Mouse (Mus musculus): ENCODE measurements around the gene Pibf1.

Gene Pibf1

DNA sequence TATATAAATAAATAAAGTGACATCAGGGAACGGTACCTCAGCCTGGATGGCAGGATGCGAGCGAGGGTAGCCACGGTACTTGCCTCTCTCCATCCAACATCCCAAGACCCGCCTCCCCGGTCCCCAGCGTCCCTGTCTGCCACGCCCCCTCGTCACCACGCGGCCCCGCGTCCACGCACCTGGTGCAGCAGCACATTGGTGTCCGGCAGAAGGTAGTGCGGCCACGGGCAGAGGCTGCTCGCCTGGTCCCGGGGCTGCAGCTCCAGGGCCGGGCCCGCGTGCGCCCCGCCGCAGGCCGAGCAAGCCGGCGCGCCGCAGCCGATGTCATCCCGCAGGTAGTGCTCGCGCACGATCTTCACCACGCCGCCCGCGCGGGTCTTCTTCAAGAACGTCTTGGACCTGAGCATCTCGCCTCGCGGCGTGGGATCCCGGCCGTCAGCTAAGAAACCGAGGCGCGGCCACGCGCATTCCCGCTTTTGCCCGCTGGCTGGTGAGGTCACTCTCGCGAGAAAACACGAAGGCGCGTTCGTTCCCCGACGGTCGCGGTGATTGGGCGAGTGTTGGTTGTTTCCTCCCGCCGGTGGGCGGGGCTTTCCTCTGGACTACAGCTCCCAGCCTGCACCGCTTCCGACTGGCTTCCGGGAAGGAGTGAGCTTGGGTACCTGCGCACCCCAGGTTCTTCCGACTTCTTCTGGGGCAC is at the start of gene Pibf1, which contains the start of gene Dis3:
Gene Pibf1, plus strand, starts transcription at position 158 of the 700 bp plus-strand sequence.
Gene Dis3, minus strand, starts transcription at position 504 of the 700 bp plus-strand sequence.
- peak; percentile 98 to 99 for DNase-seq (ENCODE audit: low spot score in 2 of 2)

DNA sequence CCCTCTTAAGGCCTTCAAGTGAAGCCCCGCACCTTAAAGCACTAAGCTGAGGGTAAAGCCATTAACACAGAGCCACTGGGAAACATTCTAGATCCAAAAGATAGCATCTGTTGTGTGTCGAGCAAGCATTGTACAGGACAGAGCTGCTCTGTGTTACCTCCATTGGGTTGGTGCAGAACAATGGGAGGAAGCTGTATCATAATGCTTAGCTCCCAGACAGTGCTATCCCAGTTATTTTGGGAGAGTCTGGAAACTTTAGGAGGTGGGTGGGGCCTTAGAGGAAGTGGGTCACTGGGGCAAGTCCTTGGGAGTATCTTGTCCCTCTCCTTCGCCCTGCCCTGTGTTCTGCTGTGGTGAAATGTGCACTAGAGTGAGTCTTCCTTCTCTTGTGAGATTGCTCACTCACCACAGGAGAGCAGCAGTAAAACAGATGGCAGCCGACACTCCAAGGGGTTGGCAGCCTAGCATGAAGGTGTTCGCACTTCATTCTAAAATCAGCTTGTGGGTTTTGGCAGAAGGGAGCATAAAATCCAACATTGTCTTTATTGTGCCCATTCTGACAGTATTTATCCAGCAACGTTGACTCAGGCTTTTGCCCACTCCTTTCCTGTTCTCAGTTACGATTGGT is 40.2 kb upstream of the Pibf1 start:
- no peak for DNase-seq (ENCODE audit: low spot score in 2 of 2)

DNA sequence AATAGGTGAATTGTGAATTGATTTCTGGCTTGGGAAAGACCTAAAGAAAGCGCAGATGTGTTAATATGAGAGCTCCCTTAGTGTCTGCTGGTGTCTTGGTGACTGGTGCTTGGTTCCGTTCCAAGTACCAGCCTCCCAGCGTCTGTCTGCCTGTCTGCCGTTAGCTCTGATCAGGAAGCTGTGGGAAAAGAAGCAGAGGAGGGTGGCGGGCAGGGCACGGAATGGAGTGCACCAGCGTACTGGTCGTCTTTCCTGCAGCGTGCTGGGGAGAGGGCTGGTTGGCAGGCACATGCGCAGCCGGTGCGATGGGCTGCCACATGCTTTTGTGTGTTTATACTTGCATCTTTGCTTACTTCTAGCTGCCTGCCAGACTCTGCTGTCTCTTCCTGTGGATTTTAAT is 38.6 kb upstream of the Pibf1 start:
- DNase-seq (ENCODE audit: low spot score in 2 of 2): no peak

DNA sequence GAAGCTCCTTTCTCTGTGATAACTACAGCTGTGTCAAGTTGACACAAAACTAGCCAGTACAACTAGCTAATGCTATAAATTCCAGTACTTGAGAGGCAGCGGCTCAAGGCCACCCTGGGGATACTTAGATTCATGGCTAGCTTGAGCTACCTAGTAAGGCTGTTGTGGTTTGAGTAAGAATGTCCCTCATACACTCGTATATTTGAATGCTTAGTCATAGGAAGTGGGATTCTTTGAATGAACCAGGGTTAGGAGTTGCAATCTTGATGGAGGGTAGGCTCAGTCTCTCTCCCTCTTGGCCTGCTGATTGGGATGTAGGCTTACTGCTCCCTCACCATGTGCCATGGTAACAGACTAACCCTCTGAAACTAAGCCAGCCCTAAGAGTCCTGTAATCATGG is 36.1 kb upstream of the Pibf1 start:
- DNase-seq (ENCODE audit: low spot score in 2 of 2): no peak

DNA sequence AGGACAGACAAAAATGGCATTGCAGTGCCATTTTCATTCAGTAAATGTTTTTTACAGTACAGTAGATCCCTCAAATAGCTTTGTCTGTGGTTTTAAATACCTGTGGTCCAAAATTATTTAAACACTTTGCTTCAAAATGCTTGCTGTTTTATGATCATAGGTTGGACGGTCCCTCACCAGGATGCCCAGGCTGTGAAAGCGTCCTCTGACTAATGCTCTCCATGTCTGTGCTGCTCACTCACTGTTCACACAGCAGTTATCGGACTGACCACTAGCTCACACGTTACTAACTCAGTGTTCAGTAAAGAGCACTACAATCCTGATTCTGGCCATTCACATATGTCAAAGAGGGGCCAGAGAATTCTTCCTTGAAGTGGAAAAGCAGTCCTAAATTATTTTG is 28.1 kb upstream of the Pibf1 start:
- no peak for DNase-seq (ENCODE audit: low spot score in 2 of 2)

DNA sequence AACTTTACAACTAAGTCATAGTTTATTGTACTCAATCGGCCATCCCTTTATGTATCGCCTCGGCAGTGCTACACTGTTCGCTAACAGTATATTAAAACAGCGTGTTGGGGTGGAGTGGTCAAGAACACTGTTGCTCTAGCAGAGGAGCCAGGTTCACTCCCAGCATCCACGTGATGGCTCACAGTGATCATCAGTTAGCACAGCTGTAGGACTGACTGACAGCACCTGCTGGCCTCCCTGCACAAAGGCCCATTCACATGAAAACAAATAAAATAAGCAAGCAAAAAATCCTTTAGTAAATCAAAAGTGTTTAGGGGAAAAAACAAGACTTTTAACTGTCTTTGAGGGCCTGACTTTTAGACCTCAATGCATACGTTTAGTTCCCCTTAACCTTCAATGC is 10.3 kb upstream of the Pibf1 start:
- DNase-seq (ENCODE audit: low spot score in 2 of 2): no peak

DNA sequence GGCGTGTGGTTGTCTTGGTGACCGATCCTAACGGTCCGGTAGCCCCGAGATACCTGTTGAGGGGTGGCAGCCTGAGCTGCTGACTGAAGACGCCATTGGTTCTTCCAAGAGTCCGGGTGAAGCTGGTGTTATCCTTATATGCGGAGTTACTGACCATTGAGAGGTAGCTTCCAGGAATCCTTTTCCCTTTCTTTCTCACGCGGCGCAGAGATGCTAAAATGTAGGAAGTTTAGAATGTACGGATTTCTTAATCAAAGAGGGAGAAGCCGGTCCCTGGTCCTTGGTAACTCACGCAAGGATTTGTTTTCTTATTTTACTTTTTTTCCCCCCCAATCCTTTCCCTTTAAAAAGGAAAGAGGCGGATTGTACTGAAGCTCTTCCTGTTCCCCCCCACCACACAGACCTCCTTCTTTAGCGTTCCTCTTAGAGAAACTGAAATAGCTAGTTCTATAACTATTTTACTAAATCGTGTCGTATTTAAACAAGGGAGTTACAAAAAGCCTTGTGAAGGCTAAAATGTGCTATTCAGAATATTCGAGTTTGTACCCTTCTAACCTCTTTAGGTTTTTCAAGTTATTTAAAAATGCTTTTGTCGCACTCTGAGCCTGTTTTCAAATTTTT is 853 bp downstream of the Pibf1 start:
- peak in 1 of 2 experiments; percentile 10 for DNase-seq (ENCODE audit: low spot score in 2 of 2)

DNA sequence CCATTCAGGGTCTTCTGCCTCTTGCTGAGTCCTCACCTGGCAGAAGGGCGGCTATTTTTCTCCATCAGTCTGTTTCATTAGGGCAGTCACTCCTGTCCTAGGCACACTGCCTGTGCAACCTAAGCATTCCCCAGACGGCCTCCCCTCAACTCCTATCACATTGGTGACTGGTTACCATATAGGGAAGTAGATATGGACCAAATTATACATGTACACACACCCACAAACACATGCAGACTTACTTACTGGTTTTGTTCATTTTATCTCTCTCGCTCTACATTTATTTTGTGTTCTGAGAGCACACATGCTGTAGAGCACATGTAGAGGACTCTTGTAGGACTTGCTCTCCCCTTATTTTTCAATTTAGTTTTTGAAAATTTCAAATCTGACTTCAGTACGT is 3.8 kb downstream of the Pibf1 start:
- DNase-seq (ENCODE audit: low spot score in 2 of 2): no peak

DNA sequence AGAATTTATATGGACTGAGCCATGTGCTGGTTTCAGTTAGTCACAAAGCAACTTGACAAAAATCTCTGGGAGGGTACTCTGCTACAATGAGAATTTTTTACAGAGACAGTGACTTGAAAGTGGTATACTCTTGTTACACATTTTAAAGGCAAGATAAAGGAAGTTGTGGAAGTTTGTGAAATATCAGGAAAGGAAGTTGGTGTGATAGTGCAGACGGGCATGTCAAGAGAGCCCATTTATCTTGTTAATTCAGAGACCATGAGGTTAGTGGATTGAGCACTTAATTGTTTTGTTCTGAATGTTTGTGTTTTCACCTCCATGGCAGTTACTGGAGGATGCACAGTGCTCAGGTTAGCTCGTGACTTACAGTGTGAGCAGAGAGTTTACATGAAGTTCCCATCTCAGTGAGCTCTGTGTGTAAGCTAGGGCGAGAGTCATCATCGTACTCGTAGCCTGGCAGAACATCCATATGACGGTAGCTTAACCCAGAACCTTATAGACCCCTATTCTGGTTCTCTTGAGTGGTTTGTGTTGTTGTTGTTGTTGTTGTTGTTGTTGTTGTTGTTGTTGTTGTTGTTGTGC is 5.4 kb downstream of the Pibf1 start:
- DNase-seq (ENCODE audit: low spot score in 2 of 2): no peak

DNA sequence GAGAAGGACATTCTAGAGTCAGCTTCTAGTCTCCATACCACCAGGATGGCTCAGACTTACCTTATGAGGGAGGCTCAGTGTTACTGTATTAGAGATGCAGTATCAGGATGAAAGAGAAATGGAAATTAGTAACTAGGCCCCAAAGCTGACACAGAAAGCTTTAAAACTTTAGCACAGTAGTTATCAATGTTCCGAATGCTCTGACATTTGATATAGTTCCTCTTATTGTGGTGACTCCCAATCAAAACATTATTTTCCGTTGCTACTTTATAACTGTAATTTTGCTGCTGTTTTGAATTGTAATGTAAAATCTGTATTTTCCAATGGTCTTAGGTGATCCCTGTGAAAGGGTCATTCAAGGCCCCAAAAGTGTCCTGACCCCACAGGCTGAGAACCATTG is 7.4 kb downstream of the Pibf1 start:
- DNase-seq (ENCODE audit: low spot score in 2 of 2): no peak

DNA sequence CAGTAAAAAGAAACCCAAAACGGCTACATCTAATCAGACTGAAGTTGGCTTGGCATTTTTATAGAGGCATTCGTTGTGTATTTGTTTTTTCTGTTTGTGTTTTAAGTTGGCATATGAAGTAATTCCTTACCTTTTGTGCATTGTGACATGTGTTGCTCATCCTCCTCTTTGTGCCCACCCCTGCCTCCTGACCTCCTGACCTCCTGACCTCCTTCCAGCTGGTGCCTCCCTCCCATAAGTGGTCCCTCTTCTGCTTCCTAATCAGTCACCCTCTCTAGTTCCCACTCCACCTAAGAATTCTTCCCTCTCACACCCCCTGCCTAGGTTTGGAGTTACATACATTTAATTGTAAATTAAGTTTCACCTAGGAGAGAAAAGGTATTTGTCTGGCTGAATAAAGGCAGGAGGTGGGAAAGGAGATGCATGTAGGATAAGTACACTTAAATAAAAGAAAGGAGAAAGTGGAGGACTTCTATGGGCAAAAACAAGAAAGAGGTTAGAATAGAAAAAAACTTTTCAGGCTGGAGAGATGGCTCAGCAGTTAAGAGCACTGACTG is 8.5 kb downstream of the Pibf1 start:
- no peak for DNase-seq (ENCODE audit: low spot score in 2 of 2)

DNA sequence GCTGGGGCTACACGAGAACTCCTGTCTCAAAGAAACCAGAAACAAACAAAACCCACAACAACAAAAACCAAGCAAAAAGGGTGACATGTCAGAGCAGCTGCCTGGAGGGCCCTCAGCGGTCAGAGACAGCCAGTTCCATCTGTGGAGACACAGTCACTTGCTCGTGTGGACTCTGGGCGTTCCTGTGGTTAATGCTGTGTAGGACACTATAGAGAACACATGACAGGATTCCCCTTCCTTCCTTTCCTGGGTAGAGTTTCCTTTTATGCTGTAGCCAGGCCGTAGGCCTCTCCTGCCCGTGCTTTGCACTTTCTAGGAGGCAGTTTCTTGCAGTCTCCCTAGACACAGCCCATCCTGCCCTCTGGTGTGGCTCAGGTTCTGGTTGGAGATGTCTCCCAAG is 9.5 kb downstream of the Pibf1 start:
- DNase-seq (ENCODE audit: low spot score in 2 of 2): no peak

DNA sequence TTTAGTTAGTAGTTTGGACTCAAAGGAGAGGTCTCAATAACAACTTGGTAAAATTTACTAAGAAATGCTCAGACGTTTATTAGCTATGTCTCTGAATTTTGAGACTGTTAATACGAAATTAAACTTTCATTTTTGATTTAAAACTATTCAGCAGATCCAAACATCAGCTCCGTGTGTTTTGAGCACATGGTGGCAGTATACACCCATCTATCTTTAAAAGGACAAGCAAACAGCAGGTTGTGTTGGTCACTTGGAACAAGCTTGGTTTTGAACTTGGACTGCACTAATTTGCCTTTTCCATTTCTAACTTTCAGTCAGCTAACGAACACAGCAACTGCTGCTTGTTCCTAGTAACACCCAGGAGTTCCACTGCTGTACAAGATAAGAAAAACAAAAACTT is 18.4 kb downstream of the Pibf1 start:
- no peak for DNase-seq (ENCODE audit: low spot score in 2 of 2)

DNA sequence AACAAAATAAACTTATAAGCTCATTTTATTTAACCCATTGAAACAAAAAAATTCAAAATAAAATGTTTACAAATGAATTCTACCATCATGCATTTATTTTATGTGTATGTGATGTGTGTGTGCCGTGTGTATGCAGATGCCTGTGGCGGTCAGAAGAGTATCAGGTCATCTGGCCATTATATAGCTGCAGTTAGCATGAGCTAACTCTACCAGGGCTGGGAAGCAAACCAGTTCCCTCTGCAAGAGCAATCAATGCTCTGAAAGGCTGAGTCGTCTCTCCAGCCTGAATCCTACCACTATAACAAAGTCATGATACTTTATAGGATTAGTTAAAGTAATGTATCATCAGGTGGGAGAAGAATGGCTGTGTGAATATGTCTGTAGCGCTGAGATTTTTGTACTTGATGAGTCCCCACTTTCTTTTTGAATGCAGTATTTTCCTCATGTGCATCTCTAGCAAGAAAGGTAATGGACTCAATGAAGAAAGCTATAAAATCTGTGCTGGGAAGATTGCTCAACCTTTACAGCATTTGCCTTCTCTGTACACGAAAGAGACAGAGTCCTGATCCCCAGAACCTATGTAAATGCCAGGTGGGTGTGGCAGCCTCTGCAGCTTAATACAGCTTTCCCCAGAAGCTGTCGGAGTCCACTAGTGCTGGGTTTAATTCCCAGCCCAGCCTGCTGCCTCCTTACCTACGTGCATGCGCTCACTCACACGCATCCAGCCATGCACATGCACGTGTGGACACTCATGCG is 22.5 kb downstream of the Pibf1 start:
- no peak for DNase-seq (ENCODE audit: low spot score in 2 of 2)

DNA sequence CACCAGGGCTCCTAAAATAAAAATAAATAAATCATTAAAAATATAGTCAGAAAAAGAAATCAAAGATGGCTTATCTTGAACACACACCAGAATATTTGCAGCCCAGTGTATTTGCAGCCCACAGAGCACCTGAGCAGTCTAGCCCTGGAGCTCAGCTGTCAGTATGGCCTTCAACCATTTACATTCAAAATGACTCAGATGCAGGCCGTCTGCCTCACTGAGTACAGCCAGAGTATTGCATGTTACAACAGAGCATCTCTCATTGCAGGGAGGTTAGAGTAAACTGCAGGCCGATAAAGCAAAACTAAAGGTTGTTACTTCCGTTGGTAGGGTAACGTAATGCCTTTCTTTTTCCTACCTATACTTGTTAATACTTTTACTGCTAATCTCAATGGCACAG is 24.9 kb downstream of the Pibf1 start:
- DNase-seq (ENCODE audit: low spot score in 2 of 2): no peak

DNA sequence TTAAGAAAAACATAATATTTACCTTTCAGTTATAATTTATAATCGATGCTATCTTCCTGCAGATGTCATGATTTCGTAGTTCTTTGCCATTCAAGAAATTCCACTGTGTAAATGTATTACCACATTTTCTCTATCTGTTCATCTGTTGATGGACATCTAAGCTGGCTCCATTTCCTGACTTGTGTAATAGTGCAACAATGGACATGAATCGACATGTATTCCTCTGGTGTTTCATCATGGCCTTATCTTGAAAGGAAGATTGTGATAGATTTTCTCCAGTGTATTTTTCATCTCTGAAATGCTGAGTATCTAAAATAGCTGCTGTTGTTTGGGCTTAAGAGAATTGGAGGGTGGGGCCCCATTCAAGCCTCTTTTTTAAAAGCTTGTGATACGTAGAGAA is 27.5 kb downstream of the Pibf1 start:
- DNase-seq (ENCODE audit: low spot score in 2 of 2): no peak

DNA sequence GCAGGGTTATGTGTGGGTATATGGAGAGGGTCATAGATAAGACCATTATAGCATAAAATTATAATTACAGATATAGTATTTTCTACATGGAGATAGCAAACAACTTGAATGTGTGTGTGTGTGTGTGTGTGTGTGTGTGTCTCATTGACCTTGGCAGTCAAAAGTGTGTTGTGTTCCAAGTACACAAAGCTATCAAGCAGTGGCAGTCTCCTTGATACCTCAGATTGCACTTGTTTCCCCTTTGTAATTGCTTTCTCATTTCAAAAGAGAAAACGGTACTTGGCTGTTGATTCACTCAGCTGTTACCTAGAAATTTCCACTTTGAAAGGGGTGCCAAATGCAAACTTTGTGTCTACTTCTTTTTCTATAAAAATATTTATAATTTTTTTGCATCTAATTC is 28.3 kb downstream of the Pibf1 start:
- DNase-seq (ENCODE audit: low spot score in 2 of 2): no peak

DNA sequence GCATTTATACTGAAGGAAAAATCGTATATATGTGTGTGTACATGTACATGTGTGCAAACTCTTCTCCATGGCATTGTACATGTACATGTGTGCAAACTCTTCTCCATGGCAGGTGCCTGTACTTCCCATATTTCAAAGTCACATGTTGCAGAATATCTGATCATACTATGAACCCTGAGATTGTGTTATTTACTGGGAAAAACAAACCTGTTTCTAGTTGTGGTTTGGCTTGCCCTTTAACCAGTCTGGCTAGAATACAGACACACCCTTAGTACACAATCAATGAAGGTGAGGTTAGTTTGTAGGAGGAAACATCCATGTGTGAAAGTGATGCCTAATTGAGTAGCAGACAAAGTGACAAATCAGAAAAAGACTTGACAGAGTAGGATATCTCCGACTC is 29.8 kb downstream of the Pibf1 start:
- no peak for DNase-seq (ENCODE audit: low spot score in 2 of 2)

DNA sequence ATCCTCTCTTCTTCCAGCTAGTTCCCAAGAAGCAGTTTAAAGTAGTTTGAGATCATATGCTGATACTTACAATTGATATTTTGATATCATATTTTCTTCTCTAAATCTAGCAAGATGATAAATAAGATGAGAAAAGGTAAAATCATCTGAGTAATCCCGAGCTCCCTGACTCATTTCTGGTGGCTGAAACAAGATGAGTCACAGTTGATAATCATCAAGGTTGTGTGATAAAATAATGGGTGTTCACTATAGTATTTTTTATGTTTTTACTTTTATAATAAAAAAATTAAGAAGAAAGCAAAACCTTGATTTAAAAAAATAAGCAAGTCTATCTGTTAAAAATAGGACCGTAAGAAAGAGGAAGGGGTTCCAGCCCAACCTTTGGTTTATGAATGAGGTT is 34.8 kb downstream of the Pibf1 start:
- no peak for DNase-seq (ENCODE audit: low spot score in 2 of 2)

DNA sequence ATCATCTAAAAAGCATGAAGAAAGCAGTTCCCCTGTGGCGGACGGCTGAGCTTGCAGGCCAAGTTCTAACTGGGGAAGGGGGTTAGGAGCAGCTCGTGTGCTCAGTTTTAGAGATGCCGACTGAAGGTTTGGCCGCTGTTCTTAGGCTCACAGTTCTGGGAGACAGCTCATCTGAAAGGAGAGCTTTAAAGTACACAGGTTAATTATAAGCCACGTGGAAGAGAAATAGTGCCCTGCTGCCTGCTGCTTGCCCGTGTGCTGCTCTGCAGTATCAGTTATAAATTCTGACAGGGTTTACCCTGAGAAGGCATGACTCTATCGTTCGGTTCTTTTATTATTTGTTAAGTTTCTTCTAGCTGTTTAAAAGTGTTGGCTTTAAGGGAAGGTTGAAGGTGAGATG is 36.5 kb downstream of the Pibf1 start:
- no peak for DNase-seq (ENCODE audit: low spot score in 2 of 2)

DNA sequence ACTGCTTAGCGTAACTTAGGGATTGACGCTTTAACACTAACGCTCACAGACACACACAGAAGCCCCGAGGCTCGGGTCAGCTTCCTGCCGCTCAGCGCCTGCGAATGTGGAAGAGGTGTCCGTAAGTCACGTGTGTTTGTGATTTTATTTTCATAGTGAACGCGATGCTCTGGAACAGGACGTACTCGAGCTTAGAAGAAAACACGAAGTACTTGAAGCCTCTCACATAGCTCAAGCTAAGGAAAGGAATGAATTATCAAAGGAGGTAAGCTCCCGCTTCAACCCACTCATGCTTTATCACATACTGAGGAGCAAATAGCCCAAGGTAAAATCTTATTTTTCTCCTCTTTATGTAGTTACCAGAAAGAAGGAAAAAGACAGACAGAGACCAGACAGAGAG is 37.1 kb downstream of the Pibf1 start:
- no peak for DNase-seq (ENCODE audit: low spot score in 2 of 2)

DNA sequence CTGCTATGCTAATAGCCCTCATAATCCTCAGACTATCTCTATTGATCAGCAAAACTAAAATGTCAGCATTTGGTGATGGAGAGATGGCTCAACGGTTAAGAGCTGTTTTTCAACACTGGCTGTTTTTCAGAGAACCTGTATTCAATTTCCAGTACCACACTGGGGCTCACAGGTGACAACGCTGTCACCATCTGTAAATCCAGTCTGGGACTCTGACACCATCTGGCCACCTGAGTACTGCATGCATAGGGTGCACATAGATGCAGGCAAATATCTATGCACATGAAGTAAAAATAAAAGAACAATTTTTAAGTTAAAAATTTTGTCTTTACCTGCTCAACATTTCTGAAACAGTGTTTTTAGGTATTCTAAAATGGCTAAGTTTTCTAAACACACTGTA is 40.8 kb downstream of the Pibf1 start:
- DNase-seq (ENCODE audit: low spot score in 2 of 2): no peak
